Mouse (Mus musculus) urinary bladder, postnatal 25 days (tissue): ENCODE results near the gene Gmppa.

Experiments used
- DNase-seq: peaks from one replicate; pipeline ENCODE4 v3.0.0; 2022; ENCODE audit warnings: low spot score

The Gmppa gene

GRCm38 (mm10) chr1:75455433-75455832 lies 19.7 kb downstream of the Gmppa start:
- no peak for DNase-seq

GRCm38 (mm10) chr1:75455948-75456347 lies 20.2 kb downstream of the Gmppa start:
- DNase-seq: no peak

GRCm38 (mm10) chr1:75456746-75457564 lies 21.2 kb downstream of the Gmppa start:
- no peak for DNase-seq

DNA sequence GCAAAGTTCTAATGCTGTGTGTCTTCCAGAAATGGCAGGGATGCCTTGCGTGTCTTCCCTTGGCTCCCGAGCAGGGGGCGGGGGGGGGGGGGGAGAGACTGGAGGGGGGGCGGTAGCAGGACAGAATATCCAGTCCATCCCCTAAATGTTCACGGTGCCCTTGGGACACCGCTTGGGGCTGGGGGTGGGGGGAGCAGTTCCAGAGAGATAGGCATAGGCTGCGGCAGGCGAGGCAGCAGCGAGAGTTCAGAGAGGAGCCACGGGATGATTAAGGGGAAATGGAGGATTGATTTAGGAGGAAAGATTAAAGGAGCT lies 21.9 kb downstream of the Gmppa start:
- no peak for DNase-seq

DNA sequence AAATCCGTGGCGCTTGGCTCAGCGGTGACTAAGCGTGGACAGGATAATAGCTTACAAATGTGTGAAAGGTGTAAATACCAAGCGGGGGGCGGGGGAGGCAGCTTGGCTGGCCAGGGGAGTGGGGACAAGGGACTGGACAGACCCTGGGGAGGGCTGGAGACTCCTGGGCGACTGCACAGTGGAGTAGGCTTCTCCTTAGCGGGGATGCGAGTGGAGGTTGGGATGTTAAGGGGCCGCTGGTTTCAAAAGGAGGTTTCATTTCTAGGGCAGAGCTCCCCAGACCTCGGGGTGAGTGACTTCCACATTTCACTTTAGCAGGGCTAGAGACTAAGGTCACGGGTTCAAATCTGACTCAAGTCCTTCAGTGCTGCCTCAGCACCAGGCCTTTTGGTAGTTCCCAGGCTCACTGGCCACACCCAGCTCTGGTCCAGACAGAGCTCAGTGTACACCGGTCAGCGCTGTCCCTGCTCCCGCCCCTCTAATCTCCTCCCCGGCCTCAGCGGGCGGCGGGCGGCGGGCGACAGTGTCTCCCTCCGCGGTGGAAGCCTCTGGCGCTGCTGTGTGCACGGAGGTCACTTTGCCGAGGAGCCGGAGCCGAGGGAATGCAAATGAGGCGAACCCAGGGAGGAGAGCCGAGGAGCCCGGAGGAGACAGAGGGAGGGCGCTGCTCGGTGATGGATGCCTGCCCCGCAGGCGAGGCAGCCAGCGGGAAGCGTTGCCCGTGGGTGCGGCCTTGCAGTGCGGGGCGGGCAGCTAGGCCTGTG lies 22.5 kb downstream of the Gmppa start:
- DNase-seq: no peak

DNA sequence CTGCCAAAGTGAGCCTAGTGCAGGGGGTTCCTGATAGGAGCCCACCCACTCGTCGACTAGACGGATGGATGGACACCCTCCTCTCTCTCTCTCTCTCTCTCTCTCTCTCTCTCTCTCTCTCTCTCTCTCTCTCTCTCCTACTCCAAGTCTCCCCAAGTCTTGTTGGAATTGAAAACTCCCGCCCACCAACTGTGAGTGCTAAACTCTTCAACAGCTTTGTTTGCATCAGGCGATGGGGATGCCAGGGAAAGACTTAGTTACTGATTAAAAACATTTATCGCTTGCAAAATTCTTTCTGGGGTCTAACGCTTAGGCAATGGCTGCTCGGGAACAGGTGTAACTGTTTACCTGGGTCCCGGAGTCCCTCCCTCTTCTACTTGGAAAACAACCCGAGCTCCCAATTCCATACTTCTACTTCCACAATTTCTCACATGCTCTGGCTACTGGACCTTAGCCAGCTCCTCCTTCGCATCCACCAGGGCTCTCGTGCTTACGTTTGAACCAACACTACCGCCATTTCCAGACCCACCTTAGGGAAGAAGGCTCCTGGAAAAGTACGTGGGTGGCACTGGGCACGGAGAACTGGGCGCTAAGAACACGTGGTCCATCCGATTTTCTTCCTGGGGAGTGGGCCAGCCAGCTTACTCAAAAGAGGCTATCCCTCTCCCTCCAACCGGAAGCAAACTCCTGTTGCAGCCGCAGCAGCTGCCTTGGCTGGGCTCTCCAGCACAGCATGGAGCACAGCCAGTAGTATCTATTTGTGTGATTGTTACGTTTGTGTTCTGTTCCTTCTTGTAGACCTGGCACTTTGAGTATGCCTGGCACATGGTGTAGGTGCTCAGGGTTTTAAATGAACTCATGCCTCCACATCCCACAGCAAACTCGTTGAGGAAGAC lies 23.3 kb downstream of the Gmppa start:
- no peak for DNase-seq

DNA sequence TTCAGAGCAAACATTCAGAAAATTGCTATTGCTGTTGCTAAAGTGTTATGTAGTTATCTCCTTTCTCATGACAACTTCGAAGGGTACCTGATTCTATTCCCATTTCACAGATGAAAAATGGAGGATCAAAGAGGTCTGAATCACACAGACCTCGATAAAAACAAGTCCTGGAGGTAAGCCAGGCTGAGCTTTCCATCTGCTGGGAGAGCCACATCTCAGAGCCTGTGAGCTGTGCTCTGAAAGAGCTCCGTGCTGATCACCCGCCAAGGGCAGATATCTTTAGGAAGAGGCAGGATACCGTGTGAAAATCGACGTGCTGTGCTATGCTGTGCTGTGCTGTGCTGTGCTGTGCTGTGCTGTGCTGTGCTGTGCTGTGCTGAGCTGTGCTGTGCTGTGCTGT lies 24.6 kb downstream of the Gmppa start:
- DNase-seq: no peak

GRCm38 (mm10) chr1:75462636-75463035 lies 26.9 kb downstream of the Gmppa start:
- DNase-seq: no peak

- DNase-seq: no peak
These were observed 28.0 kb downstream of the Gmppa start for GRCm38 (mm10) chr1:75463652-75464204.

GRCm38 (mm10) chr1:75467215-75467927 lies 31.6 kb downstream of the Gmppa start:
- DNase-seq: peak; percentile 66

DNA sequence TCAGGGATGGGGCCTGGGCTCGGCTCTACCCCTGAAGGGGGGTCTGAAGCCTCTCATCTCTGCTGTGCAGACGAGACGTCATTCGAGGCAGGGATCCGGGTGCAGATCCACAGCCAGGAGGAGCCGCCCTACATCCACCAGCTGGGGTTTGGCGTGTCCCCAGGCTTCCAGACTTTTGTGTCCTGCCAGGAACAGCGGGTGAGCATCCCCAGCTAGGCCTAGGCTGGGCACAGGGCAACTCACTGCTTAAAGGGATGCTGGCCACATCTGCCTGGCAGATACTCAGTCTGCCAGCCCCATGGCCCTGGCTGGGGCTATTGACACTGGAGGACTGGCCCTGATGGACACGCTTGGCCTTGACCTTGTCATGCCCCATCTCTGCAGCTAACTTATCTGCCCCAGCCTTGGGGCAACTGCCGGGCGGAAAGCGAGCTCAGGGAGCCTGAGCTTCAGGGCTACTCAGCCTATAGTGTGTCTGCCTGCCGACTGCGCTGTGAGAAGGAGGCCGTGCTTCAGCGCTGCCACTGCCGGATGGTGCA lies 33.6 kb downstream of the Gmppa start:
- DNase-seq: no peak

DNA sequence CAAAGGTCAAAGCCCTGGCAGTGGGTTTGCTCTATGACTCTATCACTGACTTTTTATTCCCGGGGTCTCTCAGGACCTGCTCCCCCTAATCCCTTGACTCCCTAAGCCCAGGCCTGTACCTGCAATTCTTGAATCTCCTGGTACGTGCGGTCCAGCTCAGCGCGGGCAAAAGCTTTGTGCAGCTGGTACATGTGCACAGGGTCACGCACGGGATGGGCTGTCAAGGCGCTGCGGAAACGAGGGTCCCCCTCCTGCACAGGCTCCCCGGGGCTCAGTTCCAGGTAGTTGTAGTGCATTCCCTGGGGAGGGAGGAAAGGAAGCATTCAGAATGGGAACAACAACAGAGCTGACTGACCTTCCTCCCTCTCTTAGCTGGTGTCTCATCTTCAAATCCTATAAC lies 40.7 kb downstream of the Gmppa start:
- DNase-seq: no peak

- peak; percentile 79 for DNase-seq
These were observed 41.7 kb downstream of the Gmppa start for GRCm38 (mm10) chr1:75477264-75477965.

DNA sequence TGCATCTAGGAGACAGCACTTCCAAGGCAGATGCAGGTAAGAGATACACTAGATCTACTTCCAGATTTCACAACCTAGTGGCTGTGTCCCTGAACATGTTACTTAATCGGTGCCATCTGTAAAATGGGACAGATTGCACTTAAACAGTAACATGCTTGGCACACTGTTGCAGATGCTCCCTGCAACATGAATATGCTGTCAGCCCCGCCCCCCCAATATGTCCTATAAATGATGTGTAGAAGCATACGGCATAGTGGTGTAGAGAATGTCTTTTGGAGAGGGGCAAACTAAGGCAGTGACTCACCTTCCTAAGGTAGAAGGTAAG lies 42.2 kb downstream of the Gmppa start:
- no peak for DNase-seq

- DNase-seq: no peak
These were observed 42.8 kb downstream of the Gmppa start for GRCm38 (mm10) chr1:75478497-75478896.

GRCm38 (mm10) chr1:75478916-75479634 lies 43.3 kb downstream of the Gmppa start, which contains the start of the genes Chpf and Tmem198:
TSS of gene Chpf (minus strand) at chr1:75479307.
TSS of gene Tmem198 (plus strand) at chr1:75479532.
- DNase-seq: peak; percentile 94

DNA sequence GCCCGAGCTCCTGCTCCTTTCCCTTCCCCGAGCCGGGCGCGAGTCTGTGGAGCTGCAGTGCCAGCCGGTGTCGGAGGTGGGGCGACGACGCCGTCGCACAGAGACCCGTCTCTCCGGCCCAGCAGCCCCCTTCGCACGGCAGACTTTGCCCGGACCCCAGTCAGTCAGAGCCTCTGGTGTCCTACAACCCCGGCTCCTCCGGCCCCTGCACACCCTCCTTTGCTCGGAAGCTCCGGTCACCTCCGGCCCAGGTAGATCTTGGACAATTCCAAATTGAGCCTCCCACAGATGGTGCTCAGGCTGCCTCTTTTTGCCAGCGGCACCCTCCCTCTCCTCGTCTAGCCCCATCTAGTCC lies 43.9 kb downstream of the Gmppa start:
- DNase-seq: no peak

GRCm38 (mm10) chr1:75480036-75480435 lies 44.3 kb downstream of the Gmppa start:
- no peak for DNase-seq

DNA sequence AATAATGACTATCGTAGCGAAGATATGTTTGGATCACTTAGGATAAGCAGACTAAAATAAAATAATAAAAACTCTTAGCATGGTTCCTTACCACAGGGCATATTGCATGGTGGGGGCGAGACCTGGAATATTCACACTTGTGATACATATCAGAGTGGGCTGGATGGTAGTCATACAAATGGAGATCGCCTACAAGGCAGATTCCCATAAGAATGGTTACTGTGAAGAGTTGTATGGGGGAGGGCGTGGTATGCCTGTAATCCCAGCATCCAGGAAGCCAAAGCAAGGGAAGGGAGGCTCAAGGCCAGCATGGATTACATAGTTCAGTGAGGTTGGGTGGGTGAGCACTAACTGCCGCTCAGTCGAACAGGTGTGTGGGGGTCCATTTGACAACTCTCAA lies 45.0 kb downstream of the Gmppa start:
- DNase-seq: no peak

GRCm38 (mm10) chr1:75486561-75486960 lies 50.8 kb downstream of the Gmppa start:
- no peak for DNase-seq
